Mouse (Mus musculus) naive thymus-derived CD4-positive, alpha-beta T cell, adult 2 months (primary cell): ENCODE results near the gene Dlgap5.
"Not testable (repeated sequence)": the region's sequence is repeated elsewhere in the genome, so short reads cannot be mapped to it uniquely, and the experiment has no call there.

Experiments used
- DNase-seq: peaks from one replicate; pipeline ENCODE4 v3.0.0-alpha.2; 2011; ENCODE audit warnings: low read depth

Dlgap5 gene

GRCm38 (mm10) chr14:47417775-47418665 lies at the start of gene Dlgap5:
Gene Dlgap5, minus strand, starts transcription at chr14:47418407.
- peak; percentile 92 for DNase-seq

GRCm38 (mm10) chr14:47465468-47466175 lies 47.4 kb upstream of the Dlgap5 start:
- no peak for DNase-seq

GRCm38 (mm10) chr14:47464426-47464825 lies 46.2 kb upstream of the Dlgap5 start:
- no peak for DNase-seq

GRCm38 (mm10) chr14:47462877-47463460 lies 44.8 kb upstream of the Dlgap5 start:
- no peak for DNase-seq

- DNase-seq, result no peak
These were observed 44.2 kb upstream of the Dlgap5 start for GRCm38 (mm10) chr14:47462453-47462852.

- DNase-seq, result no peak
These were observed 43.8 kb upstream of the Dlgap5 start for GRCm38 (mm10) chr14:47461997-47462396.

GRCm38 (mm10) chr14:47459556-47459955 lies 41.3 kb upstream of the Dlgap5 start:
- DNase-seq, result no peak

- DNase-seq, result not testable (repeated sequence)
These were observed 31.9 kb upstream of the Dlgap5 start, which contains the start of gene Fbxo34 for GRCm38 (mm10) chr14:47450121-47450520. Gene Fbxo34, plus strand, starts transcription at chr14:47450421.

- DNase-seq, result no peak
These were observed 27.3 kb upstream of the Dlgap5 start for GRCm38 (mm10) chr14:47445331-47446095.

- DNase-seq, result no peak
These were observed 26.7 kb upstream of the Dlgap5 start for GRCm38 (mm10) chr14:47444907-47445306.

- no peak for DNase-seq
These were observed 20.7 kb upstream of the Dlgap5 start for GRCm38 (mm10) chr14:47438947-47439346.

- DNase-seq, result peak; percentile 26
These were observed 14.8 kb upstream of the Dlgap5 start for GRCm38 (mm10) chr14:47432987-47433386.

GRCm38 (mm10) chr14:47422466-47422865 lies 4.3 kb upstream of the Dlgap5 start:
- DNase-seq, result no peak

- no peak for DNase-seq
These were observed 3.4 kb upstream of the Dlgap5 start for GRCm38 (mm10) chr14:47421606-47422005.

- no peak for DNase-seq
These were observed 1.6 kb upstream of the Dlgap5 start for GRCm38 (mm10) chr14:47419723-47420276.

GRCm38 (mm10) chr14:47419034-47419625 lies 923 bp upstream of the Dlgap5 start:
- DNase-seq, result no peak

- DNase-seq, result no peak
These were observed 422 bp upstream of the Dlgap5 start for GRCm38 (mm10) chr14:47418666-47418991.

- no peak for DNase-seq
These were observed 861 bp downstream of the Dlgap5 start for GRCm38 (mm10) chr14:47417346-47417745.

GRCm38 (mm10) chr14:47406000-47406399 lies 12.2 kb downstream of the Dlgap5 start:
- no peak for DNase-seq

GRCm38 (mm10) chr14:47402735-47403134 lies 15.5 kb downstream of the Dlgap5 start:
- no peak for DNase-seq

- DNase-seq, result peak; percentile 87
These were observed 22.0 kb downstream of the Dlgap5 start for GRCm38 (mm10) chr14:47396165-47396652.
